Mouse (Mus musculus) lung, adult 2 months (tissue): ENCODE results near the gene Usp44.

ENCODE experiments used
- CTCF ChIP-seq: fragments of 200-500 bp; IDR thresholded peaks from 2 replicates; pipeline ENCODE4 v1.5.1; 2011; ENCODE audit warnings: mild to moderate bottlenecking, low read length, control low read depth; ENCODE audit not compliant: insufficient read depth
- POLR2A ChIP-seq: fragments of 200-500 bp; IDR thresholded peaks from 2 replicates; pipeline ENCODE4 v1.6.1; 2011; ENCODE audit warnings: low read depth, mild to moderate bottlenecking, control low read depth, low read length, borderline replicate concordance; ENCODE audit errors: extremely low read depth

- TF ChIP-seq POLR2A (no peak), CTCF (no peak)
These were observed 47.4 kb downstream of the Usp44 start for GRCm38 (mm10) chr10:93878732-93879131.
